Mouse (Mus musculus): ENCODE data around the gene Ttc39d. TPM values are rescaled to one million over a fixed set of nuclear protein-coding genes. Genes with fewer than 3 reads are reported as not detected.

The Ttc39d gene
- polyA plus RNA-seq, 1 experiment from 2014 or later, result 0.24 TPM

GRCm38 (mm10) chr17:80254421-80254820 is 47.2 kb downstream of the Ttc39d start:
- Histone ChIP-seq H3K36me3 (ENCODE audit: control insufficient read depth, insufficient read depth, low read length) (peaks cover 46% of the 10 kb centered on the region), H3K27me3 (ENCODE audit: control insufficient read depth, insufficient read depth, low read length) (no peaks in the 10 kb centered on the region), H3K27ac (ENCODE audit: low read depth, low read length) (peak overlapping the region; percentile 81), H3K9me3 (replicated peaks; ENCODE audit: control insufficient read depth, low read length) (peaks cover 4% of the 10 kb centered on the region; the same call in 1 of the 2 replicates), H3K4me1 (ENCODE audit: control insufficient read depth, insufficient read depth, low read length) (peaks cover 14% of the 10 kb centered on the region), H3K9ac (ENCODE audit: low read depth, low read length) (no peak overlapping the region), H3K4me3 (ENCODE audit: low read depth, low read length) (no peak overlapping the region), H3K4me2 (no peak overlapping the region; the same call in 1 of the 2 replicates)
- WGBS (ENCODE audit: insufficient replicate concordance), result 89% methylated on average over 5 of the region's 5 CpGs
- ATAC-seq (replicated peaks; ENCODE audit: insufficient number of reproducible peaks, low FRiP score, low TSS enrichment), result no peak

- H3K9ac ChIP-seq (ENCODE audit: low read depth, low read length), result peak overlapping the region; percentile 0
- H3K27ac ChIP-seq (ENCODE audit: low read depth, low read length), result peak overlapping the region; percentile 81
- peak overlapping the region; percentile 23 for H3K4me2 ChIP-seq
- no peak overlapping the region for H3K4me3 ChIP-seq (ENCODE audit: low read depth, low read length)
- H3K27me3 ChIP-seq (ENCODE audit: control insufficient read depth, insufficient read depth, low read length), result no peaks in the 10 kb centered on the region
- H3K9me3 ChIP-seq (replicated peaks; ENCODE audit: control insufficient read depth, low read length), result peaks cover 4% of the 10 kb centered on the region; the same call in 1 of the 2 replicates
- 10% methylated on average over 13 of the region's 13 CpGs for WGBS (ENCODE audit: insufficient replicate concordance)
- peaks cover 14% of the 10 kb centered on the region for H3K4me1 ChIP-seq (ENCODE audit: control insufficient read depth, insufficient read depth, low read length)
- peaks cover 45% of the 10 kb centered on the region for H3K36me3 ChIP-seq (ENCODE audit: control insufficient read depth, insufficient read depth, low read length)
- ATAC-seq (replicated peaks; ENCODE audit: insufficient number of reproducible peaks, low FRiP score, low TSS enrichment), result peak; percentile 87
Measured at GRCm38 (mm10) chr17:80255208-80255607, 47.9 kb downstream of the Ttc39d start.

- no peak overlapping the region for H3K27ac ChIP-seq (ENCODE audit: low read depth, low read length)
- no peak overlapping the region for H3K4me3 ChIP-seq (ENCODE audit: low read depth, low read length)
- ATAC-seq (replicated peaks; ENCODE audit: insufficient number of reproducible peaks, low FRiP score, low TSS enrichment), result no peak
- no peaks in the 10 kb centered on the region for H3K27me3 ChIP-seq (ENCODE audit: control insufficient read depth, insufficient read depth, low read length)
- peaks cover 35% of the 10 kb centered on the region for H3K36me3 ChIP-seq (ENCODE audit: control insufficient read depth, insufficient read depth, low read length)
- H3K4me1 ChIP-seq (ENCODE audit: control insufficient read depth, insufficient read depth, low read length), result no peaks in the 10 kb centered on the region
- 90% methylated on average over 4 of the region's 4 CpGs for WGBS (ENCODE audit: insufficient replicate concordance)
- H3K4me2 ChIP-seq, result no peak overlapping the region
- no peak overlapping the region for H3K9ac ChIP-seq (ENCODE audit: low read depth, low read length)
- H3K9me3 ChIP-seq (replicated peaks; ENCODE audit: control insufficient read depth, low read length), result no peaks in the 10 kb centered on the region
Measured at GRCm38 (mm10) chr17:80267065-80267464, 59.8 kb downstream of the Ttc39d start.

Other genes with a start within 250 kb of the Ttc39d start
- 51.5 and 53.4 TPM in 2 replicates for gene Hnrnpll, start 145.1 kb upstream of the Ttc39d start, polyA plus RNA-seq (2014; fragmentation: Nextera tagmentation; extraction: Ambion mirVana)
- 7.5 and 9.4 TPM in 2 replicates for gene Galm, start 80.0 kb upstream of the Ttc39d start, polyA plus RNA-seq (2014; fragmentation: Nextera tagmentation; extraction: Ambion mirVana)
- 383 and 398 TPM in 2 replicates for gene Srsf7, start 153 bp upstream of the Ttc39d start, polyA plus RNA-seq (2014; fragmentation: Nextera tagmentation; extraction: Ambion mirVana)
- 32.0 and 35.1 TPM in 2 replicates for gene Gemin6, start 17.0 kb downstream of the Ttc39d start, polyA plus RNA-seq (2014; fragmentation: Nextera tagmentation; extraction: Ambion mirVana)
- 18.9 TPM in 2 replicates for gene Morn2, start 82.7 kb downstream of the Ttc39d start, polyA plus RNA-seq (2014; fragmentation: Nextera tagmentation; extraction: Ambion mirVana)
- 10.6 and 11.0 TPM in 2 replicates for gene Dhx57, start 83.0 kb downstream of the Ttc39d start, polyA plus RNA-seq (2014; fragmentation: Nextera tagmentation; extraction: Ambion mirVana)
- gene Arhgef33, start 99.9 kb downstream of the Ttc39d start, polyA plus RNA-seq (2014; fragmentation: Nextera tagmentation; extraction: Ambion mirVana), result 0.54 and 0.92 TPM in 2 replicates
- 1.5 TPM in 1 of 2 replicates, not detected in the other for gene Gm10190, start 166.1 kb downstream of the Ttc39d start, polyA plus RNA-seq (2014; fragmentation: Nextera tagmentation; extraction: Ambion mirVana)

Measured in heart, embryonic 11.5 days (tissue).